Mouse (Mus musculus) MEL (cell line): ENCODE data around the gene Limch1. TPM values are rescaled to one million over a fixed set of nuclear protein-coding genes. Genes with fewer than 3 reads are reported as not detected.

Source experiments
- DNase-seq: peaks from one replicate; pipeline ENCODE4 v3.0.0; 2011; ENCODE audit warnings: low read depth, low spot score
- H3K27ac ChIP-seq: 2 replicates; pipeline ENCODE4 v1.5.1; 2012; ENCODE audit warnings: low read depth, mild to moderate bottlenecking, control low read depth, low read length, moderate library complexity; ENCODE audit not compliant: control insufficient read depth
- H3K27me3 ChIP-seq, 2 experiments: fragments of 150-350 bp in 1 of 2; sonication (generic) in 1 of 2; 2 replicates each; pipeline ENCODE4 v1.6.1; 2012; ENCODE audit warnings: low read length in 2 of 2, mild to moderate bottlenecking in 2 of 2, improper control_type of control experiment in 1 of 2, moderate library complexity in 1 of 2; ENCODE audit not compliant: insufficient read depth in 2 of 2, control insufficient read depth in 1 of 2
- H3K36me3 ChIP-seq, 2 experiments: 2 replicates each; pipeline ENCODE4 v1.6.1; 2012 to 2014; ENCODE audit warnings: low read length in 2 of 2, improper control_type of control experiment in 1 of 2, inconsistent platforms in 1 of 2, mild to moderate bottlenecking in 1 of 2; ENCODE audit not compliant: insufficient read depth in 2 of 2, control insufficient read depth in 1 of 2
- H3K4me1 ChIP-seq, 2 experiments: fragments of 150-350 bp in 1 of 2; sonication (generic) in 1 of 2; 2 replicates each; pipeline ENCODE4 v1.6.1; 2012; ENCODE audit warnings: low read length in 2 of 2, improper control_type of control experiment in 1 of 2, mild to moderate bottlenecking in 1 of 2; ENCODE audit not compliant: insufficient read depth in 2 of 2, control insufficient read depth in 1 of 2
- H3K4me3 ChIP-seq, 2 experiments: fragments of 150-350 bp in 1 of 2; sonication (generic) in 1 of 2; 2 replicates each; pipeline ENCODE4 v1.5.1; 2012; ENCODE audit warnings: low read depth in 2 of 2, low read length in 2 of 2, mild to moderate bottlenecking in 2 of 2, moderate library complexity in 2 of 2, control low read depth in 1 of 2, improper control_type of control experiment in 1 of 2; ENCODE audit not compliant: control insufficient read depth in 1 of 2, insufficient read depth in 1 of 2
- H3K79me2 ChIP-seq: 2 replicates; pipeline ENCODE4 v1.6.1; 2012; ENCODE audit warnings: mild to moderate bottlenecking, low read length, moderate library complexity; ENCODE audit not compliant: control insufficient read depth, poor library complexity, insufficient read depth
- H3K9ac ChIP-seq: 2 replicates; pipeline ENCODE4 v1.6.1; 2012; ENCODE audit warnings: low read depth, mild to moderate bottlenecking, control low read depth, low read length, moderate library complexity; ENCODE audit not compliant: control insufficient read depth, poor library complexity, severe bottlenecking
- H3K9me3 ChIP-seq: fragments of 150-350 bp; sonication (generic); replicated peaks from 2 replicates; pipeline ENCODE4 v1.6.1; 2012; ENCODE audit warnings: mild to moderate bottlenecking, low read length, improper control_type of control experiment, moderate library complexity; ENCODE audit not compliant: insufficient read depth
- ELF1 ChIP-seq: IDR thresholded peaks from 2 replicates; pipeline ENCODE4 v1.6.1; 2014; ENCODE audit warnings: low read depth, mild to moderate bottlenecking, inconsistent platforms, low read length, improper control_type of control experiment, moderate library complexity
- GABPA ChIP-seq: IDR thresholded peaks from 2 replicates; pipeline ENCODE4 v1.6.1; 2012; ENCODE audit warnings: low read depth, mild to moderate bottlenecking, inconsistent platforms, low read length, improper control_type of control experiment, moderate library complexity
- JUND ChIP-seq: IDR thresholded peaks from 2 replicates; pipeline ENCODE4 v1.6.1; 2011; ENCODE audit warnings: low read depth, mild to moderate bottlenecking, improper control_type of control experiment, low read length
- MAFK ChIP-seq: IDR thresholded peaks from 2 replicates; pipeline ENCODE4 v1.6.1; 2011; ENCODE audit warnings: low read depth, mild to moderate bottlenecking, low read length, improper control_type of control experiment, borderline replicate concordance
- MAX ChIP-seq: IDR thresholded peaks from 2 replicates; pipeline ENCODE4 v1.6.1; 2011; ENCODE audit warnings: low read length, improper control_type of control experiment
- MYC ChIP-seq: IDR thresholded peaks from 2 replicates; pipeline ENCODE4 v1.6.1; 2011; ENCODE audit warnings: low read depth, mild to moderate bottlenecking, low read length, improper control_type of control experiment, moderate library complexity
- RAD21 ChIP-seq: IDR thresholded peaks from 2 replicates; pipeline ENCODE4 v1.6.1; 2011; ENCODE audit warnings: mild to moderate bottlenecking, low read depth, low read length, improper control_type of control experiment
- SMC3 ChIP-seq: IDR thresholded peaks from 2 replicates; pipeline ENCODE4 v1.6.1; 2011; ENCODE audit warnings: low read depth, low read length, improper control_type of control experiment
- TAL1 ChIP-seq: IDR thresholded peaks from 2 replicates; pipeline ENCODE4 v1.6.1; 2012; ENCODE audit warnings: mild to moderate bottlenecking, inconsistent platforms, low read length, moderate library complexity, mixed read lengths
- TCF12 ChIP-seq: IDR thresholded peaks from 2 replicates; pipeline ENCODE4 v1.6.1; 2014; ENCODE audit warnings: low read depth, mild to moderate bottlenecking, inconsistent platforms, low read length, improper control_type of control experiment, moderate library complexity
- UBTF ChIP-seq: IDR thresholded peaks from 2 replicates; pipeline ENCODE4 v1.6.1; 2012; ENCODE audit warnings: low read depth, mild to moderate bottlenecking, inconsistent platforms, low read length, improper control_type of control experiment, moderate library complexity, borderline replicate concordance; ENCODE audit not compliant: insufficient read depth
- USF2 ChIP-seq, 2 experiments: IDR thresholded peaks; 2 replicates each; pipeline ENCODE4 v1.6.1; 2011 to 2012; ENCODE audit warnings: improper control_type of control experiment in 2 of 2, low read length in 2 of 2, borderline replicate concordance in 1 of 2, inconsistent platforms in 1 of 2, low read depth in 1 of 2, mild to moderate bottlenecking in 1 of 2; ENCODE audit not compliant: insufficient read depth in 1 of 2
- ZC3H11A ChIP-seq: IDR thresholded peaks from 2 replicates; pipeline ENCODE4 v1.6.1; 2012; ENCODE audit warnings: low read depth, mild to moderate bottlenecking, inconsistent platforms, low read length, improper control_type of control experiment
- ZNF384 ChIP-seq: IDR thresholded peaks from 2 replicates; pipeline ENCODE4 v1.6.1; 2012; ENCODE audit warnings: low read depth, mild to moderate bottlenecking, inconsistent platforms, low read length, improper control_type of control experiment
- polyA plus RNA-seq, 2 experiments: library from polyadenylated mRNA; stranded (reverse) in 1 of 2; unstranded in 1 of 2; fragments of >175 nt in 1 of 2; fragments of >200 nt in 1 of 2; gene quantifications; 2 replicates each; pipeline versions ENCODE4 v1.2.1 to v1.2.4; 2012; ENCODE audit warnings: low replicate concordance in 2 of 2, low read depth in 1 of 2; ENCODE audit not compliant: insufficient read length in 2 of 2, insufficient read depth in 1 of 2, missing spikeins in 1 of 2
- total RNA-seq: library from RNA; depleted of rRNA; stranded (reverse); fragments of 300-350 nt; gene quantifications from 2 replicates; pipeline ENCODE4 v1.2.3, GENCODE M21; 2012

Limch1 gene
- total and polyA plus RNA-seq, 3 experiments, result not detected

- H3K4me1 ChIP-seq, result no peaks in the 10 kb centered on the region
- no peaks in the 10 kb centered on the region for H3K79me2 ChIP-seq
- no peak for TF ChIP-seq MAX
- no peak for TF ChIP-seq TAL1
- no peak for TF ChIP-seq SMC3
- TF ChIP-seq ZNF384, result no peak
- TF ChIP-seq RAD21, result no peak
- no peak for TF ChIP-seq UBTF
- TF ChIP-seq TCF12, result no peak
- no peak for TF ChIP-seq JUND
- H3K27me3 ChIP-seq, result no peaks in the 10 kb centered on the region
- H3K9me3 ChIP-seq, result no peaks in the 10 kb centered on the region
- no peak overlapping the region for H3K27ac ChIP-seq
- no peak overlapping the region for H3K4me3 ChIP-seq
- no peaks in the 10 kb centered on the region for H3K36me3 ChIP-seq
- no peak overlapping the region for H3K9ac ChIP-seq
- no peak for DNase-seq
Observed at GRCm38 (mm10) chr5:67011043-67011870, 265.6 kb downstream of the Limch1 start.

GRCm38 (mm10) chr5:67011985-67012384, 266.4 kb downstream of the Limch1 start:
- Histone ChIP-seq H3K4me1 (no peaks in the 10 kb centered on the region), H3K36me3 (no peaks in the 10 kb centered on the region), H3K4me3 (no peak overlapping the region), H3K9ac (no peak overlapping the region), H3K79me2 (no peaks in the 10 kb centered on the region), H3K9me3 (no peaks in the 10 kb centered on the region), H3K27me3 (no peaks in the 10 kb centered on the region), H3K27ac (no peak overlapping the region)
- TF ChIP-seq GABPA (no peak), MYC (no peak), JUND (no peak), MAFK (no peak), USF2 (IDR thresholded peaks at IDR 0.05; ENCODE audit: borderline replicate concordance in 1 of 2, insufficient read depth in 1 of 2, low read depth in 1 of 2, low read length in 2 of 2) (no peak), ELF1 (no peak)
- DNase-seq, result no peak

- no peaks in the 10 kb centered on the region for H3K27me3 ChIP-seq
- no peaks in the 10 kb centered on the region for H3K79me2 ChIP-seq
- no peak overlapping the region for H3K9ac ChIP-seq
- H3K36me3 ChIP-seq, result no peaks in the 10 kb centered on the region
- no peaks in the 10 kb centered on the region for H3K9me3 ChIP-seq
- TF ChIP-seq GABPA (no peak), USF2 (IDR thresholded peaks at IDR 0.05; ENCODE audit: borderline replicate concordance in 1 of 2, insufficient read depth in 1 of 2, low read depth in 1 of 2, low read length in 2 of 2) (no peak), ZC3H11A (no peak)
- no peak for DNase-seq
- no peak overlapping the region for H3K4me3 ChIP-seq
- H3K27ac ChIP-seq, result no peak overlapping the region
- no peaks in the 10 kb centered on the region for H3K4me1 ChIP-seq
Observed at GRCm38 (mm10) chr5:67013926-67014325, 268.3 kb downstream of the Limch1 start.
